Mouse (Mus musculus) heart, embryonic 15.5 days (tissue): ENCODE data around the gene Stxbp6. TPM values are rescaled to one million over a fixed set of nuclear protein-coding genes. Genes with fewer than 3 reads are reported as not detected.
"Not testable (repeated sequence)": the region's sequence is repeated elsewhere in the genome, so short reads cannot be mapped to it uniquely, and the experiment has no call there.

Experiments
- ATAC-seq: fragments of 200-750 bp; cut with Nextera tagmentation; replicated peaks from 2 replicates; pipeline ENCODE4 v1.8.0; 2017; ENCODE audit warnings: low read depth, moderate TSS enrichment; ENCODE audit not compliant: insufficient number of reproducible peaks, insufficient read depth, low FRiP score
- H3K27ac ChIP-seq: fragments of 300-500 bp; sonication (generic); 2 replicates; pipeline ENCODE4 v1.5.1; 2015; ENCODE audit warnings: mild to moderate bottlenecking, inconsistent platforms
- H3K27me3 ChIP-seq: fragments of 300-500 bp; sonication (generic); 2 replicates; pipeline ENCODE4 v1.6.1; 2015; ENCODE audit warnings: inconsistent platforms
- H3K36me3 ChIP-seq: fragments of 300-500 bp; sonication (generic); 2 replicates; pipeline ENCODE4 v1.6.1; 2015; ENCODE audit warnings: mild to moderate bottlenecking, inconsistent platforms
- H3K4me1 ChIP-seq: fragments of 300-500 bp; sonication (generic); replicated peaks from 2 replicates; pipeline ENCODE4 v1.6.1; 2015; ENCODE audit warnings: inconsistent platforms
- H3K4me2 ChIP-seq: fragments of 300-500 bp; sonication (generic); 2 replicates; pipeline ENCODE4 v1.6.1; 2015; ENCODE audit warnings: inconsistent platforms, mild to moderate bottlenecking, moderate library complexity
- H3K4me3 ChIP-seq: fragments of 300-500 bp; sonication (generic); 2 replicates; pipeline ENCODE4 v1.5.1; 2015; ENCODE audit warnings: mild to moderate bottlenecking, inconsistent platforms
- H3K9ac ChIP-seq: fragments of 300-500 bp; sonication (generic); 2 replicates; pipeline ENCODE4 v1.6.1; 2015; ENCODE audit warnings: mild to moderate bottlenecking, inconsistent platforms
- H3K9me3 ChIP-seq: fragments of 300-500 bp; sonication (generic); replicated peaks from 2 replicates; pipeline ENCODE4 v1.6.1; 2016; ENCODE audit warnings: inconsistent platforms
- WGBS: fragments of 180-500 bp; shearing (Covaris S2); methylation state at CpG from one replicate; pipeline ENCODE4 v1.1.7; 2015; ENCODE audit warnings: mixed read lengths; 5-methylcytosine and 5-hydroxymethylcytosine counted together
- polyA plus RNA-seq: library from polyadenylated mRNA; unstranded; fragments of >200 nt; fragmentation: Nextera tagmentation; extraction: Ambion mirVana; gene quantifications from 2 replicates; pipeline ENCODE4 v1.2.1, GENCODE M21; 2015

Gene Stxbp6
- polyA plus RNA-seq = 13.1 and 16.6 TPM in 2 replicates

DNA sequence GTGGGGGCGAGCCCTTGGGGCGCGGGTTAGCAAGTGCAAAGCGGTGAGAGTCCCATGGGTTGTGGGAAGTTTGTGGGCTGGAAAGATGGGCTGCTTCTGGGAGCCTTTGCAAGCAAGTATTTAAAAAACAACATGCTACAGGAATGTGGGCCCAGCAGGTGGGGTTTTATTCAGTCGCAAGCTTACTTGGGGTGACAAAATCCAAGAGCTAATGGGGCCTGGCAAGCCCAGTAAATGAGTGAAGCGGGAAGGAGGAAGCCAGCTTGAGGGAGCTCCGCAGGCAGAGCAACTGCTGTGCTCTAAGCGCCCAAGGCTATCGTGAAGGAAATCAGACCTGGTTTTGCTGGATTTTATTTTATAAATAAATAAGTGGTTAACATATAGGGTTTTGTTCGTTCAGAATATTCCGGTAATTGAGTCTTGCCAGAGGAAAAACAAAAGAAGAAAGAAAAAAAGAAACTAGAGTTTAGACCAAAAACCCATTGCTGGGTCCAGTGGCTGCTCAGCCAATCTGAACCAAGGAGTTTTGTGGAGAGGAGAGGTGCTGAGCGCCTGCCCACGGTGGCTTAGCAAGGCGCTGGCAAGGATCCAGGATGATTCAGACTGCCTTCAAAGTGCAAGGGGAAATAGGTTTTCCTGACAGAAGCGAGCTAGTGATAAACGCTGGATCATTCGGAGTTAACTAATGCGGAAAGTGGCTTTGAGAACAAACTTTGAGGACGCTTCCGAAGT is at the start of gene Stxbp6:
Gene Stxbp6 (minus strand): TSS at position 99 of the 732 bp plus-strand sequence.
- no peaks in the 10 kb centered on the region for H3K9me3 ChIP-seq
- H3K36me3 ChIP-seq = no peaks in the 10 kb centered on the region
- H3K27ac ChIP-seq = peak within 1 kb of the TSS; percentile 88
- peak within 1 kb of the TSS; percentile 75 for H3K9ac ChIP-seq
- no peaks in the 10 kb centered on the region for H3K27me3 ChIP-seq
- H3K4me3 ChIP-seq = peak within 1 kb of the TSS; percentile 68
- 2% methylated on average over 20 of the region's 20 CpGs for WGBS
- peaks cover 21% of the 10 kb centered on the region for H3K4me1 ChIP-seq
- H3K4me2 ChIP-seq = peak within 1 kb of the TSS; percentile 96
- ATAC-seq = peak; percentile 48; the same call in 1 of the 2 replicates

DNA sequence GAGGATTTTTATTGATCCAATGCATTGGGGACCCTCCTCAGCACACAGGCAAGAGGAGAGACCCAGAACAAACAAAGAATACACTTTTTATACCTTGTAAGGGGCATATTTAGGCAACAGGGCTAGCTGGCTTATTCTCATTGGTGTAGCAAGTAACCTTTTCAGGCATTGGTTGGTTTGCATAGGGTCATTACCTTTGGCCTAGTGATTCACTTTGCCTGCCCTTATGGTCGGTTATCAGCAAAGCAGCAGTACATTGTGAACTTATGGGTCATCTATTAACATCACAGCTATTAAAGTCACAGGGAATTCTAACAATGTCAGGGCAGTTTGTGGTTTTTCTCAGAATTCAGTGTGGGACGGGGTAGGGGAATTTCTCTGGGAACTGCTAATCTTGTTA is 28.4 kb upstream of the Stxbp6 start:
- H3K9me3 ChIP-seq, H3K4me3 ChIP-seq, H3K36me3 ChIP-seq, ATAC-seq, H3K27ac ChIP-seq, H3K4me1 ChIP-seq, H3K27me3 ChIP-seq, H3K4me2 ChIP-seq, H3K9ac ChIP-seq: not testable (repeated sequence)
- 67% methylated on average over 2 of the region's 2 CpGs for WGBS

DNA sequence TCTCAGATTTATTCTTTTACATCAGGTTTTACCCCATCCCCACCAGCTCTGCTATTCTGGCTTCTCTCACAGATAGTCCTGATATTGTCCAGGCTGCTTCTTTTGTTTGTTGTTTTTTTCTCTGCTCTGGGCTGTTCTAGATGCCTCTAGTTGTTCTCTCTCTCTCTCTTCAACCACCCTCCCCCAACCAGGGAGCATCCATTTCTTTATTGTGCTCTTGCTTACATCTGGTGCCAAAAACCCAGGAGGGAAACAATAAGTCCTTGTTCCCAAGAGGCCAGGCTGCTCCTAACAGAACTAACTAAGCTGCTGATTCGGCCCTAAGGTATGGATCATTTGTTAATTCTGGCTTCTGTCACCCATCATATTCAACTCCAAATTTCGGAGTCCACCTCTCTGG is 19.2 kb upstream of the Stxbp6 start:
- no peak for ATAC-seq
- no peak overlapping the region for H3K4me2 ChIP-seq

DNA sequence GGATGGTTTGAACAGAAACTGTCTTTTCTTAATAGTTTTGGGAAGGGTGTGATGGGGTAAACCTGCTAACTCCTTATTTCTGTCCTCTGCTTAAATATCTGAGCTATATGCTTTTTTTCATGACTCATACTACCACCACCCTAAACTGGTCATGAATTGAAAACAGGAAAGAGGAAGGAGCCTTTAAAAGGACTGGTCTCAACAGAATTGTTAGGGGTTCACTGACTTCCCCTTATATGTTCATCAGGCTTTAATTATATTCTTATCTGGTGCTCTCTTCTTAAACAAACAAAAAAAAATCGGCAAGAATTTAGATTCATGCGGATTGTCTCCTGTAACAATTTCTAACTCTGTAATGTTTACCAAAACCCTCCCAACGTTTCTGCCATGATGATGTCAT is 17.9 kb upstream of the Stxbp6 start:
- H3K36me3 ChIP-seq = no peaks in the 10 kb centered on the region
- no peaks in the 10 kb centered on the region for H3K4me1 ChIP-seq
- ATAC-seq = no peak
- H3K9ac ChIP-seq = no peak overlapping the region
- no peak overlapping the region for H3K27ac ChIP-seq
- 44% methylated on average over 3 of the region's 3 CpGs for WGBS
- H3K4me3 ChIP-seq = no peak overlapping the region
- H3K9me3 ChIP-seq = no peaks in the 10 kb centered on the region
- no peaks in the 10 kb centered on the region for H3K27me3 ChIP-seq
- no peak overlapping the region for H3K4me2 ChIP-seq

More for the DNA sequence above, 19.2 kb upstream of the Stxbp6 start:
- Histone ChIP-seq H3K36me3 (no peaks in the 10 kb centered on the region), H3K27ac (no peak overlapping the region), H3K4me1 (no peaks in the 10 kb centered on the region), H3K4me3 (no peak overlapping the region), H3K27me3 (no peaks in the 10 kb centered on the region), H3K9ac (no peak overlapping the region), H3K9me3 (no peaks in the 10 kb centered on the region)
- 57% methylated on average over 2 of the region's 2 CpGs for WGBS

DNA sequence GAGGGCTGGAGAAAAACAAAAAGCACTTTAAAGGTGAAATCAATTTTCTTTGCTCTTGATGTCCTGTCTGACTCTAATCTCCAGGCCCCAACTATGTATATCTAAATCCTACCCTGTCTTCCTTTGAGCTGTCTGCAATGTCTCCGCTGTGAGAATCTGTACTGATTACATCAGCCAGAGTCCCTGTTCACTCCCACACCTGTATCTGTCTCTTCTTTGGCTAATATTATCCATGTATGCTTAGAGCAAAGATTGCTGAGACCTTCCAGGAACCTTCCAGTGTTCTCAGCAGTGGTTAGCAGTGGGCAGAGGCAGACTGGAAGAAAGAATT is 8.6 kb upstream of the Stxbp6 start:
- H3K36me3 ChIP-seq = no peaks in the 10 kb centered on the region
- ATAC-seq = no peak
- no peak overlapping the region for H3K27ac ChIP-seq
- H3K4me1 ChIP-seq = no peaks in the 10 kb centered on the region
- H3K27me3 ChIP-seq = no peaks in the 10 kb centered on the region
- no peak overlapping the region for H3K4me3 ChIP-seq
- no peak overlapping the region for H3K4me2 ChIP-seq
- no peaks in the 10 kb centered on the region for H3K9me3 ChIP-seq
- H3K9ac ChIP-seq = no peak overlapping the region
- 35% methylated on average over 1 of the region's 1 CpGs for WGBS

DNA sequence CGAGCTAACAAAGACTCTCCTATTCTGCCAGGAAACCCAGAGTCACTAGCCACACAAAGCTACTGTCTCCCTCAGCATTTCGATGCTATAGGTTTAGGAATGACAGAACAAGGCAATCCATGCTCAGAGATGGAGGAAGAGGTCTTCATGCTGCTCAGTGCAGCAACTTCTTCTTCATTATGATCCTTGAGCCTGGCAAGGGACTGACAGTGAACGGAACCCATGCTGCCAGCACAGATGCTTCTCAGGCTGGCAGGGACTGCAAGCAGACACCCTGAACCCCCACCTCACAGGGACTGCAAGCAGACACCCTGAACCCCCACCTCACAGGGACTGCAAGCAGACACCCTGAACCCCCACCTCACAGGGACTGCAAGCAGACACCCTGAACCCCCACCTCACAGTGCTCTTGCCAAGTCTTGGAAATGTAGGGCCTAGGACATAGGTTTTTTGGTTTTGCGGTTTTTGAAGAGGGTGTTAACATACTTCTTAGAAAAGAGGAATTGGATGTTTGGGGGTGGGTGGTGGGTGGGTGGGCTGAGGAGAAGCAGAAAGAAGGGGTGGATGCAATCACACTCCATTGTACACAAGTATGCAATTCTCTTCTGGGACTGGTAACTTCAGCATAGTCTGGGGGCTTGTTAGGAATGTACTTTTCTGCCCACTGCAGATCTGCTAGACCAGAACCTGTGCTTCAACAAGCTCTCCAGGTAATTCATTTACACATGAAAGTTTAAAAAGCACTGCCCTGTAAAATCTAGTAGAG is 8.1 kb upstream of the Stxbp6 start:
- H3K4me3 ChIP-seq = no peak overlapping the region
- H3K36me3 ChIP-seq = no peaks in the 10 kb centered on the region
- no peak overlapping the region for H3K27ac ChIP-seq
- ATAC-seq = no peak
- H3K4me2 ChIP-seq = no peak overlapping the region
- H3K27me3 ChIP-seq = no peaks in the 10 kb centered on the region
- H3K9ac ChIP-seq = no peak overlapping the region
- no peaks in the 10 kb centered on the region for H3K4me1 ChIP-seq
- no peaks in the 10 kb centered on the region for H3K9me3 ChIP-seq
- 75% methylated on average over 4 of the region's 4 CpGs for WGBS

DNA sequence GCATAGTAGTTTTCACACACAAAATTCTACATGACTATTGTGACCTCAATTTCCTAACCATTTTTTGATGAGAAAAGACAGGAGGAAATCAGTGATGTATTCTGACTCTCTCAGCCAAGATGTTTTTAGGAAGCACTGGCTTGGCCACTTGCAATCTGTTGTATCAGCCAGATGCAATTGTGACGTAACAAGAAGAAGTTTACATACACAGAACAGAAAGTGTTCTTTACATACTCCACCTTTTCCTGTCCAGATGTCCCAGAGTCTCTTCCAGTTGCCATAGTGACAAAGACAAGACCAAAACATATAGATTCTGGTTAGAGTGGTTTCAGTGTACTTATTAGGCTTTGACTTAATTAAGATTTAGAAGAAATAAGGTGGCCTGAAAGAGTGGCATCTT is 7.1 kb upstream of the Stxbp6 start:
- H3K27ac ChIP-seq = no peak overlapping the region
- H3K36me3 ChIP-seq = no peaks in the 10 kb centered on the region
- H3K9ac ChIP-seq = no peak overlapping the region
- WGBS = 58% methylated on average over 1 of the region's 1 CpGs
- no peaks in the 10 kb centered on the region for H3K9me3 ChIP-seq
- H3K4me1 ChIP-seq = no peaks in the 10 kb centered on the region
- H3K4me3 ChIP-seq = no peak overlapping the region
- H3K4me2 ChIP-seq = no peak overlapping the region
- no peak for ATAC-seq
- H3K27me3 ChIP-seq = no peaks in the 10 kb centered on the region

DNA sequence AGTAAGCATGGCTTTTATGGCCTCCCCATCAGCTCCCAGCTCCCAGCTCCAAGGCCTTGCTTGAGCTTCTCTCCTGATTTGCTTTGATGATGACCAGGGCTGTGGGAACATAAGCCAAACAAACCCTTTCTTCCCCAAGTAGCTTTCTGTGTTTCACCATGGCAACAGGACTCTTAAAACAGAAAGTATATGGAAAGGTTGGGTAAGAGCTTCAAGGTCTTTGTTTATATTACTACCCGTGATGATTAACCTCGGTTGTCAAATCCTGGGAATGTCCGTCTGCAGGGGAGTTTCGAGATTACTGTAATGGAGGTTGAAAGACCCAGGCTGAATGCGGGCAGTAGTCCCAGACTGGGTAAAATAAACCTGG is 6.2 kb upstream of the Stxbp6 start:
- WGBS = 39% methylated on average over 5 of the region's 5 CpGs
- H3K4me3 ChIP-seq = no peak overlapping the region
- H3K4me2 ChIP-seq = no peak overlapping the region
- H3K27ac ChIP-seq = no peak overlapping the region
- no peaks in the 10 kb centered on the region for H3K27me3 ChIP-seq
- no peaks in the 10 kb centered on the region for H3K9me3 ChIP-seq
- H3K9ac ChIP-seq = no peak overlapping the region
- ATAC-seq = no peak
- H3K4me1 ChIP-seq = peaks cover 2% of the 10 kb centered on the region
- no peaks in the 10 kb centered on the region for H3K36me3 ChIP-seq

DNA sequence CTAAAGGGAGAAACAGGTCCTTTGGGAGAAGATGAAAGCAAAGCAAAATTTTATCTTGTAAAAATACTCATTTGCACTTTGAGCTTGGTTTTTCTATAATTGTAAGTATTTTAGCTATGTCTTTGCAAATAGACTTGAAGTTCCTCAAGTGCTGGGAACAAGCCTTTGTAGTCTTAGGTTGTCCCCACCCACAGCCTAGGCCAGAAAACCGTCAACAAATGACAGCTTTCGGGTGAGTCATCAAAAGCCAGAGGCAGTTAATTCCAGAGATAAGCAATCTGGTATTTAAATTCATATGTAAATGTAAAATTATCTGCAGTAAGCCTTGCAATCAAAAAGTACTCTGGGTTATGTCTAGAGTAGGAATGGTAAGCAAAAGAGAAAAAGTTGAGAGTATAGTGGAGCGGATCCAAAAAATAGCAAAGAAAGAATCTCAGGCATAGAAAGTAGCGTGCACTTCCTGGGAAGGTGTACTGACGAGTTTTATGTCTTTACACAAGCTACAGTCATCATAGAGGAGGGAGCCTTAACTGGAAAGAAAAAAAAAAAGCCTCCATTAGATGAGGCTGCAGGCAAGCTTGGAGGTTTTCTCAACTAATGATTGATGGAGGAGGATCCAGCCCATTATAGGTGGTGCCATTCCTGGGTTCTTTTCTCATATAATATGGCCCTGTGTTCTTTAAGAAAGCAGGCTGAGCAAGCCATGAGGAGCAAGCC is 5.7 kb upstream of the Stxbp6 start:
- H3K9me3 ChIP-seq = no peaks in the 10 kb centered on the region
- H3K9ac ChIP-seq = no peak overlapping the region
- no peak overlapping the region for H3K4me2 ChIP-seq
- no peaks in the 10 kb centered on the region for H3K27me3 ChIP-seq
- WGBS = 64% methylated on average over 5 of the region's 5 CpGs
- no peak for ATAC-seq
- H3K27ac ChIP-seq = no peak overlapping the region
- H3K36me3 ChIP-seq = no peaks in the 10 kb centered on the region
- H3K4me3 ChIP-seq = no peak overlapping the region
- peaks cover 6% of the 10 kb centered on the region for H3K4me1 ChIP-seq

DNA sequence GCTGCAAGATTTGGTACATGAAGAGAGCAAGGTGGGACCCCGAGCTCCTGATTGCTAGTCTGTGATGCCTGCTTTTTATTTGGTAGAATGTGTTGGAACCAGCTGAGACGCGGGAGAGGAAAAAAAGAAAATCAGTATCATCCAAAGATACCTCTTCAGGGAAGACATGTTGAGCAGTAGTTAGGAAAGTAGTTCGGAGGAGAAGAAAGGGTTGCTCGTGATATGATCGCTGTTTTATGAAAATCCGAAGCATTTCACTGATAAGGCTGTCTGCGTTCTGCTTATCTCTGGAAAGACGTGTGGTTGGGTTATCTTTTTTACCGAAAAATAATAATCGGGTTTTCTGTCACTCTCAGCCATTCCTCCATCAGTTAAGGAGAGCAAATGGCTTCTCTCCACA is 1.1 kb upstream of the Stxbp6 start:
- Histone ChIP-seq H3K36me3 (no peaks in the 10 kb centered on the region), H3K27ac (no peak overlapping the region), H3K9me3 (no peaks in the 10 kb centered on the region), H3K4me3 (peak overlapping the region; percentile 68), H3K9ac (no peak overlapping the region), H3K4me2 (peak overlapping the region; percentile 96), H3K4me1 (peaks cover 19% of the 10 kb centered on the region), H3K27me3 (no peaks in the 10 kb centered on the region)
- ATAC-seq = no peak
- 41% methylated on average over 11 of the region's 11 CpGs for WGBS

DNA sequence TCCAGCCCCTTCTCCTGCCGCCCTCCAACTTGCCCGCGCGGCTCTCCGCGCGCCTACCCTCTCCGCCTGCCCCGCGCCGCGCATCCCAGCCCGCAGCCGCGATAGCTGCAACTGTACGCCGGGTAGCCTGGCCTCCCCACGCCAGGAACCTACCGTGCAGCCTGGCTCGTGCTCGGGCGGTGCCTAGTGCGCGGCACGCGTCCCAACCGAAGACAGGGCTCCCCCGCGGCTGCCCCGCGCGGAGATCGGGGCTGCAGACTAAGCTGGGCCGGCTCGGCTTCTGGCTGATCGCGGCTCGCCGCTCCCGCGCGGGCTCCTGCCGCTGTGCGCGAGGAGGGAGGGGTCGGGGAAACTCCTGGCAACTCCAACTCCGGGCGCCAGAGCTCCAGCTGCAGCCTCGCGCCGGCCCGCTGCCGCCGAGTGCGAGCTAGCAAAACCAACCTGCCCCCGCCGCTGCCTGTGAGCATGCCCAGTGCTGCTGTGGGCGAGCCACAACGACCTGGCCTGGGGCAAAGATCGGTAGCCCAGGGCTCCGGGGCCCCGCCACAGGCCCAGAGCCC is 387 bp downstream of the Stxbp6 start:
- peak overlapping the region; percentile 96 for H3K4me2 ChIP-seq
- H3K4me3 ChIP-seq = peak overlapping the region; percentile 68
- ATAC-seq = peak; percentile 81
- no peaks in the 10 kb centered on the region for H3K36me3 ChIP-seq
- peaks cover 21% of the 10 kb centered on the region for H3K4me1 ChIP-seq
- WGBS = under 1% methylated on average over 62 of the region's 62 CpGs
- peak overlapping the region; percentile 88 for H3K27ac ChIP-seq
- no peaks in the 10 kb centered on the region for H3K9me3 ChIP-seq
- no peaks in the 10 kb centered on the region for H3K27me3 ChIP-seq
- H3K9ac ChIP-seq = peak overlapping the region; percentile 75
